Mouse (Mus musculus): ENCODE measurements around the gene Best1. TPM values are rescaled to one million over a fixed set of nuclear protein-coding genes. Genes with fewer than 3 reads are reported as not detected.

Gene Best1
- polyA plus RNA-seq, 1 experiment from 2014 or later, result 1.4 TPM

- 52% methylated on average over 9 of the region's 9 CpGs for WGBS
- ATAC-seq (ENCODE audit: insufficient read depth) (no peak), DNase-seq (peak; percentile 45)
- no peak overlapping the region for H3K4me3 ChIP-seq (ENCODE audit: low read depth, low read length)
- H3K4me1 ChIP-seq (ENCODE audit: insufficient read depth), result peaks cover 21% of the 10 kb centered on the region
- H3K36me3 ChIP-seq (ENCODE audit: insufficient read depth), result peaks cover 14% of the 10 kb centered on the region
- peak overlapping the region; percentile 21; the same call in 1 of the 2 replicates for H3K4me2 ChIP-seq
- peak overlapping the region; percentile 83; the same call in 1 of the 2 replicates for H3K27ac ChIP-seq (ENCODE audit: low read depth)
- no peak overlapping the region for H3K9ac ChIP-seq
- H3K27me3 ChIP-seq (ENCODE audit: insufficient read depth, low read length), result no peaks in the 10 kb centered on the region
- TF ChIP-seq CTCF (IDR thresholded peaks at IDR 0.05; ENCODE audit: low read depth), result no peak
- H3K9me3 ChIP-seq (ENCODE audit: low read depth, low read length), result no peaks in the 10 kb centered on the region
Measured at GRCm38 (mm10) chr19:10023304-10023758, 21.9 kb upstream of the Best1 start.

GRCm38 (mm10) chr19:10022414-10023303 lies 21.2 kb upstream of the Best1 start:
- Histone ChIP-seq H3K27ac (ENCODE audit: low read depth) (peak overlapping the region; percentile 83), H3K9ac (no peak overlapping the region), H3K9me3 (ENCODE audit: low read depth, low read length) (no peaks in the 10 kb centered on the region), H3K4me3 (ENCODE audit: low read depth, low read length) (no peak overlapping the region), H3K4me2 (peak overlapping the region; percentile 21; the same call in 1 of the 2 replicates), H3K4me1 (ENCODE audit: insufficient read depth) (peaks cover 21% of the 10 kb centered on the region), H3K27me3 (ENCODE audit: insufficient read depth, low read length) (no peaks in the 10 kb centered on the region), H3K36me3 (ENCODE audit: insufficient read depth) (peaks cover 8% of the 10 kb centered on the region)
- TF ChIP-seq CTCF (IDR thresholded peaks at IDR 0.05; ENCODE audit: low read depth), result peak; percentile 68
- peak; percentile 83 for DNase-seq
- 65% methylated on average over 5 of the region's 5 CpGs for WGBS
- ATAC-seq (ENCODE audit: insufficient read depth), result no peak; the same call in 1 of the 2 replicates

GRCm38 (mm10) chr19:10021981-10022380 lies 20.5 kb upstream of the Best1 start:
- Histone ChIP-seq H3K4me2 (no peak overlapping the region), H3K9ac (no peak overlapping the region), H3K9me3 (ENCODE audit: low read depth, low read length) (no peaks in the 10 kb centered on the region), H3K27ac (ENCODE audit: low read depth) (no peak overlapping the region), H3K27me3 (ENCODE audit: insufficient read depth, low read length) (no peaks in the 10 kb centered on the region), H3K4me1 (ENCODE audit: insufficient read depth) (peaks cover 21% of the 10 kb centered on the region), H3K36me3 (ENCODE audit: insufficient read depth) (peaks cover under 1% of the 10 kb centered on the region), H3K4me3 (ENCODE audit: low read depth, low read length) (no peak overlapping the region)
- TF ChIP-seq CTCF (IDR thresholded peaks at IDR 0.05; ENCODE audit: low read depth), result no peak
- WGBS, result 84% methylated on average over 2 of the region's 2 CpGs
- no peak for DNase-seq
- no peak for ATAC-seq (ENCODE audit: insufficient read depth)

- Histone ChIP-seq H3K36me3 (ENCODE audit: insufficient read depth) (no peaks in the 10 kb centered on the region), H3K4me3 (ENCODE audit: low read depth, low read length) (peak overlapping the region; percentile 64), H3K4me1 (ENCODE audit: insufficient read depth) (peaks cover 14% of the 10 kb centered on the region), H3K4me2 (peak overlapping the region; percentile 94), H3K27me3 (ENCODE audit: insufficient read depth, low read length) (no peaks in the 10 kb centered on the region), H3K27ac (ENCODE audit: low read depth) (no peak overlapping the region), H3K9ac (peak overlapping the region; percentile 66; the same call in 1 of the 2 replicates), H3K9me3 (ENCODE audit: low read depth, low read length) (no peaks in the 10 kb centered on the region)
- 54% methylated on average over 4 of the region's 4 CpGs for WGBS
- TF ChIP-seq CTCF (IDR thresholded peaks at IDR 0.05; ENCODE audit: low read depth), result no peak
- DNase-seq, result no peak
- ATAC-seq (ENCODE audit: insufficient read depth), result no peak
Measured at GRCm38 (mm10) chr19:10019214-10019760, 17.9 kb upstream of the Best1 start.

GRCm38 (mm10) chr19:10018527-10018818 lies 17.0 kb upstream of the Best1 start:
- peak overlapping the region; percentile 40; the same call in 1 of the 2 replicates for H3K27ac ChIP-seq (ENCODE audit: low read depth)

GRCm38 (mm10) chr19:10017637-10018526 lies 16.4 kb upstream of the Best1 start:
- TF ChIP-seq CTCF (IDR thresholded peaks at IDR 0.05; ENCODE audit: low read depth), result no peak
- Histone ChIP-seq H3K27me3 (ENCODE audit: insufficient read depth, low read length) (no peaks in the 10 kb centered on the region), H3K9ac (peak overlapping the region; percentile 66), H3K4me3 (ENCODE audit: low read depth, low read length) (peak overlapping the region; percentile 64), H3K4me2 (peak overlapping the region; percentile 94), H3K36me3 (ENCODE audit: insufficient read depth) (no peaks in the 10 kb centered on the region), H3K4me1 (ENCODE audit: insufficient read depth) (peaks cover 11% of the 10 kb centered on the region), H3K27ac (ENCODE audit: low read depth) (peak overlapping the region; percentile 75), H3K9me3 (ENCODE audit: low read depth, low read length) (no peaks in the 10 kb centered on the region)
- 6% methylated on average over 44 of the region's 44 CpGs for WGBS
- DNase-seq, result peak; percentile 96
- ATAC-seq (ENCODE audit: insufficient read depth), result peak; percentile 95

More at GRCm38 (mm10) chr19:10018527-10018818, 17.0 kb upstream of the Best1 start:
- DNase-seq (no peak), ATAC-seq (ENCODE audit: insufficient read depth) (peak; percentile 57)
- WGBS, result 0% methylated on average over 3 of the region's 3 CpGs
- Histone ChIP-seq H3K4me3 (ENCODE audit: low read depth, low read length) (peak overlapping the region; percentile 64), H3K4me1 (ENCODE audit: insufficient read depth) (peaks cover 14% of the 10 kb centered on the region), H3K27me3 (ENCODE audit: insufficient read depth, low read length) (no peaks in the 10 kb centered on the region), H3K9me3 (ENCODE audit: low read depth, low read length) (no peaks in the 10 kb centered on the region), H3K36me3 (ENCODE audit: insufficient read depth) (no peaks in the 10 kb centered on the region), H3K9ac (peak overlapping the region; percentile 66), H3K4me2 (peak overlapping the region; percentile 94)
- no peak for TF ChIP-seq CTCF (IDR thresholded peaks at IDR 0.05; ENCODE audit: low read depth)
